21 mouse cellular contexts compared by ENCODE assay signal in genomic region chr12:75522360-75522759, GRCm38 (mm10).
DNase-seq lines count a peak whose midpoint lies in the region; ATAC-seq and TF ChIP-seq lines count a peak whose summit lies in the region.
"Had no signal": no experiment of that assay in that cellular context is flagged by ENCODE, and none has a peak within 500 bp of the region (broad histone marks: within the 10 kb centered on the region; RNA-seq: fewer than 3 reads in every experiment).

No protein-coding gene starts in this region.

- no peak overlapping the region for H3K4me3 ChIP-seq in liver, embryonic 12.5 days
- H3K4me3 ChIP-seq in liver, postnatal 0 days (ENCODE audit: low read depth, low read length) = no peak overlapping the region
- H3K4me3 ChIP-seq in liver, embryonic 16.5 days (ENCODE audit: low read depth, low read length) = no peak overlapping the region
- no peak overlapping the region for H3K4me3 ChIP-seq in forebrain, embryonic 11.5 days (ENCODE audit: low read depth, low read length)
- H3K4me3 ChIP-seq: embryonic facial prominence, embryonic 12.5 days; forebrain, embryonic 12.5 days; heart, embryonic 13.5 days; hindbrain, embryonic 12.5 days had no signal

- ATAC-seq in liver, embryonic 12.5 days = peak; percentile 75
- ATAC-seq in liver, postnatal 0 days = no peak
- 0 out of 2 replicates have a peak, but pooled peaks have one; percentile 18 for ATAC-seq in common myeloid progenitor, adult 5-6 weeks (replicated peaks; ENCODE audit: low read depth, poor library complexity, severe bottlenecking)
- peak; percentile 53; the same call in 1 of the 2 replicates for ATAC-seq in liver, embryonic 16.5 days (ENCODE audit: low read depth)
- ATAC-seq in granulocyte monocyte progenitor cell, adult 5-6 weeks (replicated peaks; ENCODE audit: poor library complexity, severe bottlenecking) = no peak
- no peak for ATAC-seq in forebrain, embryonic 11.5 days (replicated peaks; ENCODE audit: low FRiP score)
- ATAC-seq: activated CD4-positive, CD25-positive, alpha-beta regulatory T cell, adult 4 months; forebrain, embryonic 16.5 days; hindbrain, embryonic 16.5 days; inflammation-experienced regulatory T-cells, adult 6 months; Patski had no signal

- H3K9me3 ChIP-seq in liver, embryonic 12.5 days (replicated peaks) = no peaks in the 10 kb centered on the region
- H3K9me3 ChIP-seq in liver, postnatal 0 days (ENCODE audit: low read length) = no peaks in the 10 kb centered on the region
- no peaks in the 10 kb centered on the region for H3K9me3 ChIP-seq in liver, embryonic 16.5 days (replicated peaks; ENCODE audit: control insufficient read depth, low read length)
- H3K9me3 ChIP-seq in forebrain, embryonic 11.5 days (ENCODE audit: control insufficient read depth, low read length) = no peaks in the 10 kb centered on the region
- H3K9me3 ChIP-seq: embryonic facial prominence, embryonic 12.5 days; forebrain, embryonic 12.5 days; heart, embryonic 13.5 days; hindbrain, embryonic 12.5 days had no signal

- no peak overlapping the region for H3K27ac ChIP-seq in liver, embryonic 12.5 days
- H3K27ac ChIP-seq in liver, postnatal 0 days (ENCODE audit: low read depth) = no peak overlapping the region
- no peak overlapping the region for H3K27ac ChIP-seq in liver, embryonic 16.5 days (ENCODE audit: low read length)
- no peak overlapping the region for H3K27ac ChIP-seq in forebrain, embryonic 11.5 days (ENCODE audit: low read depth, low read length)
- H3K27ac ChIP-seq: embryonic facial prominence, embryonic 12.5 days; forebrain, embryonic 12.5 days; heart, embryonic 13.5 days; hindbrain, embryonic 12.5 days had no signal

- DNase-seq in liver, postnatal 0 days = no peak
- DNase-seq in thymus, postnatal 10 days (ENCODE audit: low spot score in 2 of 2) = no peak
- DNase-seq in forebrain, embryonic 11.5 days (ENCODE audit: low spot score) = no peak
- DNase-seq: adrenal gland, postnatal 25 days; cerebellum, adult 8-10 months; cerebellum, postnatal 14 days; gastrocnemius, postnatal 10 days; heart, postnatal 36 days had no signal

- H3K4me1 ChIP-seq in liver, embryonic 12.5 days = peaks cover 55% of the 10 kb centered on the region
- 0 out of 2 replicates have a peak, but pooled peaks cover 4% of the 10 kb centered on the region for H3K4me1 ChIP-seq in liver, postnatal 0 days (ENCODE audit: insufficient read depth)
- H3K4me1 ChIP-seq in liver, embryonic 16.5 days (ENCODE audit: control insufficient read depth, low read depth, low read length) = peaks cover 8% of the 10 kb centered on the region
- 0 out of 2 replicates have a peak, but pooled peaks cover 5% of the 10 kb centered on the region for H3K4me1 ChIP-seq in forebrain, embryonic 11.5 days (replicated peaks; ENCODE audit: control insufficient read depth, insufficient read depth, low read length)

- no peaks in the 10 kb centered on the region for H3K27me3 ChIP-seq in liver, embryonic 12.5 days (replicated peaks)
- no peaks in the 10 kb centered on the region for H3K27me3 ChIP-seq in liver, postnatal 0 days (ENCODE audit: insufficient read depth, low read length)
- no peaks in the 10 kb centered on the region for H3K27me3 ChIP-seq in liver, embryonic 16.5 days (ENCODE audit: control insufficient read depth, insufficient read depth, low read depth, low read length)
- H3K27me3 ChIP-seq in forebrain, embryonic 11.5 days (ENCODE audit: control insufficient read depth, insufficient read depth, low read length) = no peaks in the 10 kb centered on the region
- H3K27me3 ChIP-seq: embryonic facial prominence, embryonic 12.5 days; forebrain, embryonic 12.5 days; heart, embryonic 13.5 days; hindbrain, embryonic 12.5 days; Patski had no signal

- H3K9ac ChIP-seq in liver, embryonic 12.5 days = no peak overlapping the region
- H3K9ac ChIP-seq in liver, postnatal 0 days (replicated peaks) = no peak overlapping the region
- H3K9ac ChIP-seq in liver, embryonic 16.5 days (ENCODE audit: low read depth, low read length) = no peak overlapping the region
- H3K9ac ChIP-seq in forebrain, embryonic 11.5 days (ENCODE audit: low read length) = no peak overlapping the region
- H3K9ac ChIP-seq: embryonic facial prominence, embryonic 12.5 days; forebrain, embryonic 12.5 days; heart, embryonic 13.5 days; hindbrain, embryonic 12.5 days had no signal

- H3K36me3 ChIP-seq in liver, embryonic 12.5 days = 0 out of 2 replicates have a peak, but pooled peaks cover 2% of the 10 kb centered on the region
- no peaks in the 10 kb centered on the region for H3K36me3 ChIP-seq in liver, postnatal 0 days (replicated peaks; ENCODE audit: insufficient read depth, low read length)
- H3K36me3 ChIP-seq in liver, embryonic 16.5 days (ENCODE audit: control insufficient read depth, insufficient read depth) = no peaks in the 10 kb centered on the region
- no peaks in the 10 kb centered on the region for H3K36me3 ChIP-seq in forebrain, embryonic 11.5 days (ENCODE audit: control insufficient read depth, insufficient read depth, low read length)
- H3K36me3 ChIP-seq: embryonic facial prominence, embryonic 12.5 days; forebrain, embryonic 12.5 days; hindbrain, embryonic 12.5 days had no signal

- TF ChIP-seq CTCF in liver, postnatal 0 days (IDR thresholded peaks at IDR 0.05; ENCODE audit: low read depth) = no peak

- 53% methylated on average over 2 of the region's 2 CpGs for WGBS in liver, embryonic 12.5 days (ENCODE audit: insufficient replicate concordance)
- WGBS in liver, postnatal 0 days (ENCODE audit: insufficient replicate concordance) = 67% methylated on average over 2 of the region's 2 CpGs
- WGBS in liver, embryonic 16.5 days (ENCODE audit: insufficient replicate concordance) = 47% methylated on average over 2 of the region's 2 CpGs
- WGBS in forebrain, embryonic 11.5 days = 91% methylated on average over 2 of the region's 2 CpGs

- H3K4me2 ChIP-seq in liver, embryonic 12.5 days = no peak overlapping the region
- H3K4me2 ChIP-seq in liver, postnatal 0 days (ENCODE audit: low read depth, low read length) = no peak overlapping the region
- no peak overlapping the region for H3K4me2 ChIP-seq in liver, embryonic 16.5 days (ENCODE audit: low read depth, low read length)
- H3K4me2 ChIP-seq in forebrain, embryonic 11.5 days (ENCODE audit: low read depth, low read length, severe bottlenecking) = no peak overlapping the region
- H3K4me2 ChIP-seq: embryonic facial prominence, embryonic 12.5 days; forebrain, embryonic 12.5 days; heart, embryonic 13.5 days; hindbrain, embryonic 12.5 days had no signal

- no peak for TF ChIP-seq EP300 in liver, postnatal 0 days (IDR thresholded peaks at IDR 0.05; ENCODE audit: low read depth)

Comparison
In these comparisons a context has a peak if more than half of its experiments do, and no peak if none do; other contexts are left out.
1. ATAC-seq: peak in liver, embryonic 12.5 days (single experiment), common myeloid progenitor, adult 5-6 weeks (single experiment) and liver, embryonic 16.5 days (single experiment); none in liver, postnatal 0 days (single experiment), granulocyte monocyte progenitor cell, adult 5-6 weeks (single experiment) and forebrain, embryonic 11.5 days (single experiment).